Mouse (Mus musculus): ENCODE measurements at regions not wholly inside any gene's neighbourhood (a gene's known extent, or its start where the extent isn't known, plus 50 kb on each side); places are given as distances from the start of the nearest gene placed in this dataset.

DNA sequence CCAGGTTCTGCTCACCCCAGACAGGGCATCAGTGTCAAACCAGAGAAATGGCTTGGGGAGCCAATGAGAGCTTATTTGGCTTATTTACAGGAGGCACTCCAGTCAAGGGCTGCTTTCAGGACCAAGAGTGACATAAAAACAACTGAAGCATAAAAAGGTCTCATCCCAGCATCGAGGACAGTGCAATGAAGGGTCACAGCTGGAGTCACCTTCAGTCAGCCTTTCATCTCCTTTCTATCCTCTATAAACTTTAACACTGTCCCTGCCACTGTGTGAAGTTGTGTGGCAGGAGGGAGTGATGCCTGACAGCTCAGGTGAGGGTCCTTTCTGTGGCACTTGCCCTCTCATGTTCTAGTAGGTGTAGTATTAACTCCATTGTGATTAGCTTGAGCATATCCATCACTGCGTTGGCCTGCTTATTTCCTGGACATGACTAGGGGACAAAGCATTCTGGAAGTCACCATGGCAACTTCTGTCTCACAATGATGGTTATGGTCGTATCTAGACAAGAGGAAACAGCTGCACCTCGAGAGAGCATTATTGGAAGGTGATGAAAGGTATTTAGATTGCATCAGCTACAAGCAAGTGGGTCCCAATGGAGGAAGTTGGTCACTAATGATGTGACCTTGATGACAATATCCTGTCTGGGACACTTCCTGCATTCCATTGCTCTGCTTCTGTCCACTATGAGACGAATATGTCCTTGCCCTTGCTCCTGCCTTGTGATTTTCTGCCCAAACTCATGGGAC, 87.8 kb upstream of the Enpp6 start:
- ATAC-seq, result no peak
- Histone ChIP-seq H3K27ac (no peak overlapping the region), H3K36me3 (no peaks in the 10 kb centered on the region), H3K9me3 (replicated peaks) (no peaks in the 10 kb centered on the region), H3K4me1 (no peaks in the 10 kb centered on the region), H3K4me3 (no peak overlapping the region), H3K9ac (no peak overlapping the region), H3K4me2 (no peak overlapping the region), H3K27me3 (replicated peaks) (no peaks in the 10 kb centered on the region)
- WGBS (ENCODE audit: insufficient replicate concordance), result 25% methylated on average over 5 of the region's 5 CpGs

DNA sequence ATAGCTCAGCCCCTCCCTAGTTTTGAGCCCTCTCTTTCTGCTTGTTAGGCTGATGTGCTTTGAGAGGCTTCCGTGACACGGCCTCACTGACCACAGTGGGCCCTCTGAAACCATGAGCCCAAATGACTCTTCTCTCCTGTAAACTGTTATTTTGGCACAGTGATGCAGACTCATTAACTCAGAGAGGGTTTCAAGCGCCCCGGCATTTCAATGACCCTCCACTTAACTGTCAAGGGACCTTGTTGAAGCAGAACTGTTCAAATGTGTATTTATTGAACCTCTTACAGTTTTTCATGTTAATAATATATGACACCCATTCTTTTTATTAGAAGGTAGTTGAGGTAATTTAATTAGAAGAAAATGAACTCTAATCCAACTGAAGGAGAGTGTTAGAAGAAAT, 85.9 kb upstream of the Enpp6 start:
- H3K27me3 ChIP-seq (replicated peaks), result no peaks in the 10 kb centered on the region
- no peak overlapping the region for H3K27ac ChIP-seq
- no peaks in the 10 kb centered on the region for H3K4me1 ChIP-seq
- H3K4me3 ChIP-seq, result no peak overlapping the region
- no peaks in the 10 kb centered on the region for H3K36me3 ChIP-seq
- WGBS (ENCODE audit: insufficient replicate concordance), result 72% methylated on average over 4 of the region's 4 CpGs
- no peak for ATAC-seq
- H3K4me2 ChIP-seq, result no peak overlapping the region
- H3K9me3 ChIP-seq (replicated peaks), result no peaks in the 10 kb centered on the region
- no peak overlapping the region for H3K9ac ChIP-seq

DNA sequence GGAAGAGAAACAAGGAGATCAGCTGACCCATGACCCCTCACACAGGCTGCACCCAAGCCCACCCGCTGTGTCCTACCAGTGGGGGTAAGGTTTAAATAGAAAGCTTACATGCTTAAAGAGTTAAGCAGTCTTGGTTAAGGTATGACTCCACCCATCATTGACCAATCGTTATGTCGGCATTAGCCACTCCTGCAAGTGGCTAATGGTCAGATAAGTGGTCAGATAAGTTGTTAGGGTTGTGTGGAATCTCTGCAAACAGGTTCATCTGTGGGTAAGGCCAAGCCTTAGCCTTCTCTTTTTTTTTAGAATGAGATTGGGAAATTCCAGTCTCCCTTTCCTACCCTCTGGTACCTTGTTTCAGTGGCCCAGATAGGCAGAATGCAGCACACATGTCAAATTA, 82.0 kb upstream of the Enpp6 start:
- no peak for ATAC-seq
- WGBS (ENCODE audit: insufficient replicate concordance), result 39% methylated on average over 3 of the region's 3 CpGs
- no peak overlapping the region for H3K4me2 ChIP-seq
- H3K36me3 ChIP-seq, result no peaks in the 10 kb centered on the region
- H3K9ac ChIP-seq, result no peak overlapping the region
- no peak overlapping the region for H3K27ac ChIP-seq
- H3K4me3 ChIP-seq, result no peak overlapping the region
- H3K27me3 ChIP-seq (replicated peaks), result no peaks in the 10 kb centered on the region
- no peaks in the 10 kb centered on the region for H3K4me1 ChIP-seq
- H3K9me3 ChIP-seq (replicated peaks), result no peaks in the 10 kb centered on the region

DNA sequence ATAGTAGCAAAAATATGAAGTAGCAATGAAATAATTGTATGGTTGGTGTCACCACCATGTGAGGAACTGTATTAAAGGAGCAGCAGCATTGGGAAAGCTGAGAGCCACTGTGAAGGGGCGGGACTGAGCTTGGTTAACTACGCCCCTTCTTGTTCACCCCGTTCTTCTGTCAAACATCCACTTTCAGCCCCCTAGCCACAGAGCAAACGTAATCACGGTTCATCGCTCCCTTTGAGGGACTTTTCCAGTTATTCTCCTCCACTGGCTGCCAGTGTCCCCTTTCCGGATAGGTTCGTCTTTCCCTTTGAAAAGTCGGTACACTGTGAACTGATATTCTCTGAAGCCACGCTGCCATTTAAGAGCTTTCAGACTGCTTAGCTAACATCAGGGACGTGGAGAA, 79.3 kb upstream of the Enpp6 start:
- Histone ChIP-seq H3K4me3 (no peak overlapping the region), H3K4me1 (no peaks in the 10 kb centered on the region), H3K36me3 (no peaks in the 10 kb centered on the region), H3K9me3 (replicated peaks) (no peaks in the 10 kb centered on the region), H3K4me2 (no peak overlapping the region), H3K9ac (no peak overlapping the region), H3K27me3 (replicated peaks) (no peaks in the 10 kb centered on the region), H3K27ac (no peak overlapping the region)
- no peak for ATAC-seq
- WGBS (ENCODE audit: insufficient replicate concordance), result 75% methylated on average over 11 of the region's 11 CpGs

DNA sequence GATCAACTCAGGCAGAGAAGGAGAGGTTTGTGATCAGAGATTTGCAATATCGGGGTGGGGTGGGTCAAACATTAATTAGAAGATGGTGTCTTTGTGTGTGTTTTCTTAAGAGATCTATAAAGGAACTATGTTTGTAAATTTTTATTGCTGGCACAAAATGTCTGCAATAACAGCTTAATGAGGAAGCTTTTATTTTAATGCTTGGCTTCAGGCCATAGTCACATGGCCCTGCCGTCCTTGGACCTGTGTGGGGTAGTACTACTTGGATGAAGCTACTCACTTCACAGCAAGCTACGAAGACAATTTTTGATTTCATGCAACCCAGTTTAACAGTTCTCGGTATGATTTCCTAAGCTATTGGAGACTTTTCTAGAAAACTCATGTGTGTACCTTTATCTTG, 78.5 kb upstream of the Enpp6 start:
- Histone ChIP-seq H3K36me3 (no peaks in the 10 kb centered on the region), H3K9ac (no peak overlapping the region), H3K4me1 (no peaks in the 10 kb centered on the region), H3K4me3 (no peak overlapping the region), H3K9me3 (replicated peaks) (no peaks in the 10 kb centered on the region), H3K27ac (no peak overlapping the region), H3K4me2 (no peak overlapping the region), H3K27me3 (replicated peaks) (no peaks in the 10 kb centered on the region)
- ATAC-seq, result no peak
- 69% methylated on average over 4 of the region's 4 CpGs for WGBS (ENCODE audit: insufficient replicate concordance)

GRCm38 (mm10) chr8:46913956-46914355, 72.7 kb upstream of the Enpp6 start:
- Histone ChIP-seq H3K9me3 (replicated peaks) (no peaks in the 10 kb centered on the region), H3K27me3 (replicated peaks) (no peaks in the 10 kb centered on the region), H3K27ac (no peak overlapping the region), H3K36me3 (no peaks in the 10 kb centered on the region), H3K9ac (no peak overlapping the region), H3K4me2 (no peak overlapping the region), H3K4me1 (peaks cover 8% of the 10 kb centered on the region; the same call in 1 of the 2 replicates), H3K4me3 (no peak overlapping the region)
- ATAC-seq, result no peak
- WGBS (ENCODE audit: insufficient replicate concordance), result 13% methylated on average over 5 of the region's 5 CpGs

GRCm38 (mm10) chr8:46920071-46920470, 66.6 kb upstream of the Enpp6 start:
- no peaks in the 10 kb centered on the region for H3K27me3 ChIP-seq (replicated peaks)
- no peak overlapping the region for H3K4me3 ChIP-seq
- no peak overlapping the region for H3K4me2 ChIP-seq
- no peak overlapping the region for H3K27ac ChIP-seq
- no peak overlapping the region for H3K9ac ChIP-seq
- ATAC-seq, result no peak
- H3K4me1 ChIP-seq, result no peaks in the 10 kb centered on the region
- no peaks in the 10 kb centered on the region for H3K36me3 ChIP-seq
- 32% methylated on average over 3 of the region's 3 CpGs for WGBS (ENCODE audit: insufficient replicate concordance)
- no peaks in the 10 kb centered on the region for H3K9me3 ChIP-seq (replicated peaks)

DNA sequence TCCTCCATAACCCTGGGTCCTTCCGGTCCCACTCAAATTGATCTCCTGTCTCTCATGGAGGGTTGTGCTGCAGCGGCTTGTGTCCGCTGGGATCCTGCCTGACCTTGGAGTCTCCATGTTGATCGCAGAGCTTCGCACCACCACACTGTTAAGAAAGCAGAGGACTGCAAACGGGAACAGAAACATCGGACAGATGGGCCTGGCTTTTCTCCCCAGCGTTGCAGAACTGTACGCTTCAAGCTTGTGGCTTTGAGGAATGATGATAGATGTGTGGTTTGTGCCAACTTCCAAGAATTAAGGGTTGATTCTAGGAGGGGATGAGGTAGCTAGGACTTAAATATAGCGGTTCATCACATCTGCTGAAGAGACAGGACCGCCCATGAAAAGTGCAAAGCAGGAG, 65.6 kb upstream of the Enpp6 start:
- Histone ChIP-seq H3K27me3 (replicated peaks) (no peaks in the 10 kb centered on the region), H3K4me3 (no peak overlapping the region), H3K36me3 (no peaks in the 10 kb centered on the region), H3K9me3 (replicated peaks) (no peaks in the 10 kb centered on the region), H3K4me2 (no peak overlapping the region), H3K27ac (no peak overlapping the region), H3K4me1 (no peaks in the 10 kb centered on the region), H3K9ac (no peak overlapping the region)
- ATAC-seq, result no peak
- 69% methylated on average over 11 of the region's 11 CpGs for WGBS (ENCODE audit: insufficient replicate concordance)

GRCm38 (mm10) chr8:46921585-46921984, 65.1 kb upstream of the Enpp6 start:
- Histone ChIP-seq H3K27me3 (replicated peaks) (no peaks in the 10 kb centered on the region), H3K4me1 (no peaks in the 10 kb centered on the region), H3K27ac (no peak overlapping the region), H3K9ac (no peak overlapping the region), H3K4me2 (no peak overlapping the region), H3K4me3 (no peak overlapping the region), H3K9me3 (replicated peaks) (no peaks in the 10 kb centered on the region), H3K36me3 (no peaks in the 10 kb centered on the region)
- 78% methylated on average over 7 of the region's 7 CpGs for WGBS (ENCODE audit: insufficient replicate concordance)
- no peak for ATAC-seq

GRCm38 (mm10) chr8:46924787-46925548, 61.7 kb upstream of the Enpp6 start:
- no peaks in the 10 kb centered on the region for H3K9me3 ChIP-seq (replicated peaks)
- no peak overlapping the region for H3K9ac ChIP-seq
- H3K4me3 ChIP-seq, result no peak overlapping the region
- H3K4me1 ChIP-seq, result no peaks in the 10 kb centered on the region
- H3K36me3 ChIP-seq, result no peaks in the 10 kb centered on the region
- no peaks in the 10 kb centered on the region for H3K27me3 ChIP-seq (replicated peaks)
- 61% methylated on average over 13 of the region's 13 CpGs for WGBS (ENCODE audit: insufficient replicate concordance)
- H3K27ac ChIP-seq, result no peak overlapping the region
- no peak overlapping the region for H3K4me2 ChIP-seq
- ATAC-seq, result no peak

GRCm38 (mm10) chr8:46928718-46929117, 58.0 kb upstream of the Enpp6 start:
- no peak overlapping the region for H3K4me2 ChIP-seq
- H3K9me3 ChIP-seq (replicated peaks), result no peaks in the 10 kb centered on the region
- H3K36me3 ChIP-seq, result no peaks in the 10 kb centered on the region
- H3K4me3 ChIP-seq, result no peak overlapping the region
- 43% methylated on average over 6 of the region's 6 CpGs for WGBS (ENCODE audit: insufficient replicate concordance)
- no peak overlapping the region for H3K27ac ChIP-seq
- no peak for ATAC-seq
- no peaks in the 10 kb centered on the region for H3K4me1 ChIP-seq
- no peak overlapping the region for H3K9ac ChIP-seq
- no peaks in the 10 kb centered on the region for H3K27me3 ChIP-seq (replicated peaks)

DNA sequence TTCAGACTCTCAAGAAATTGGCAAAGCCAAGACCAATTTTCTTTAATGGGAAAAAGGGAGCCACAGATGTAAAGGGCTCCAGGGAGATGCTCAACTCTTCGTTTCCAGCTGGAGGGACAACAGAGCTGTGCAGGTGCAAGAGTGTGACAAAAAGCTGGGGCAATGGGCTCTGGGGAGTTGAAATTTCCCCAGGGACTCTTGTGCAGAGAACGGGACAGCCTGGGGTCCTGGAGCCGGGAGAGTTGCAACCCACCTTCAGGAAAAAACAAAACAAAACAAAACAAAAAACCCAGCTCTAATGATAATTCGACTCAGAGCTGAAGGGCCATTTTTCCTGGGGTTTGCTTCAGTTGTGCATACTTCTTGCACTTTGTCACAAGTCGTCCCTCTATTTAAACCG, 57.0 kb upstream of the Enpp6 start:
- Histone ChIP-seq H3K4me2 (no peak overlapping the region), H3K9ac (no peak overlapping the region), H3K27ac (no peak overlapping the region), H3K36me3 (no peaks in the 10 kb centered on the region), H3K4me1 (no peaks in the 10 kb centered on the region), H3K4me3 (no peak overlapping the region), H3K27me3 (replicated peaks) (no peaks in the 10 kb centered on the region), H3K9me3 (replicated peaks) (no peaks in the 10 kb centered on the region)
- no peak for ATAC-seq
- WGBS (ENCODE audit: insufficient replicate concordance), result 71% methylated on average over 6 of the region's 6 CpGs

Measured in liver, embryonic 12.5 days (tissue).